Mouse (Mus musculus) heart, embryonic 12.5 days (tissue): ENCODE measurements at regions not wholly inside any gene's neighbourhood (a gene's known extent, or its start where the extent isn't known, plus 50 kb on each side); places are given as distances from the start of the nearest gene placed in this dataset.
"Not testable (repeated sequence)": the region's sequence is repeated elsewhere in the genome, so short reads cannot be mapped to it uniquely, and the experiment has no call there.

ENCODE experiments used
- ATAC-seq: fragments of 200-750 bp; cut with Nextera tagmentation; 2 replicates; pipeline ENCODE4 v1.8.0; 2017; ENCODE audit warnings: moderate TSS enrichment, moderate library complexity; ENCODE audit not compliant: insufficient number of reproducible peaks, low FRiP score
- H3K27ac ChIP-seq: fragments of 300-500 bp; sonication (generic); 2 replicates; pipeline ENCODE4 v1.5.1; 2016; ENCODE audit warnings: mild to moderate bottlenecking, moderate library complexity; ENCODE audit not compliant: poor library complexity, severe bottlenecking
- H3K27me3 ChIP-seq: fragments of 300-500 bp; sonication (generic); replicated peaks from 2 replicates; pipeline ENCODE4 v1.6.1; 2016; ENCODE audit warnings: mild to moderate bottlenecking, moderate library complexity
- H3K36me3 ChIP-seq: fragments of 300-500 bp; sonication (generic); 2 replicates; pipeline ENCODE4 v1.6.1; 2016; ENCODE audit warnings: mild to moderate bottlenecking, moderate library complexity
- H3K4me1 ChIP-seq: fragments of 300-500 bp; sonication (generic); replicated peaks from 2 replicates; pipeline ENCODE4 v1.6.1; 2016; ENCODE audit warnings: mild to moderate bottlenecking
- H3K4me2 ChIP-seq: fragments of 300-500 bp; sonication (generic); 2 replicates; pipeline ENCODE4 v1.6.1; 2016; ENCODE audit warnings: mild to moderate bottlenecking, moderate library complexity
- H3K4me3 ChIP-seq: fragments of 300-500 bp; sonication (generic); 2 replicates; pipeline ENCODE4 v1.5.1; 2016; ENCODE audit warnings: mild to moderate bottlenecking
- H3K9ac ChIP-seq: fragments of 300-500 bp; sonication (generic); 2 replicates; pipeline ENCODE4 v1.6.1; 2016; ENCODE audit warnings: mild to moderate bottlenecking, moderate library complexity
- H3K9me3 ChIP-seq: fragments of 300-500 bp; sonication (generic); replicated peaks from 2 replicates; pipeline ENCODE4 v1.6.1; 2016; ENCODE audit warnings: mild to moderate bottlenecking, moderate library complexity
- WGBS: fragments of 180-500 bp; shearing (Covaris S2); methylation state at CpG from one replicate; pipeline ENCODE4 v1.1.7; 2016; 5-methylcytosine and 5-hydroxymethylcytosine counted together

GRCm38 (mm10) chr1:23034271-23034670 is 67.8 kb downstream of the 4933415F23Rik start:
- no peak overlapping the region for H3K4me3 ChIP-seq
- no peak overlapping the region for H3K9ac ChIP-seq
- H3K4me1 ChIP-seq = 0 out of 2 replicates have a peak, but pooled peaks cover 3% of the 10 kb centered on the region
- no peak for ATAC-seq
- H3K27me3 ChIP-seq = no peaks in the 10 kb centered on the region
- no peaks in the 10 kb centered on the region for H3K36me3 ChIP-seq
- WGBS = 72% methylated on average over 3 of the region's 3 CpGs
- H3K9me3 ChIP-seq = no peaks in the 10 kb centered on the region
- H3K27ac ChIP-seq = no peak overlapping the region
- no peak overlapping the region for H3K4me2 ChIP-seq

GRCm38 (mm10) chr1:23023536-23023935 is 78.5 kb downstream of the 4933415F23Rik start:
- H3K27me3 ChIP-seq = no peaks in the 10 kb centered on the region
- 83% methylated on average over 3 of the region's 3 CpGs for WGBS
- no peak overlapping the region for H3K27ac ChIP-seq
- no peak overlapping the region for H3K4me3 ChIP-seq
- no peak for ATAC-seq
- H3K4me1 ChIP-seq = no peaks in the 10 kb centered on the region
- H3K9ac ChIP-seq = no peak overlapping the region
- 0 out of 2 replicates have a peak, but pooled peaks cover 6% of the 10 kb centered on the region for H3K9me3 ChIP-seq
- H3K4me2 ChIP-seq = no peak overlapping the region
- H3K36me3 ChIP-seq = no peaks in the 10 kb centered on the region

DNA sequence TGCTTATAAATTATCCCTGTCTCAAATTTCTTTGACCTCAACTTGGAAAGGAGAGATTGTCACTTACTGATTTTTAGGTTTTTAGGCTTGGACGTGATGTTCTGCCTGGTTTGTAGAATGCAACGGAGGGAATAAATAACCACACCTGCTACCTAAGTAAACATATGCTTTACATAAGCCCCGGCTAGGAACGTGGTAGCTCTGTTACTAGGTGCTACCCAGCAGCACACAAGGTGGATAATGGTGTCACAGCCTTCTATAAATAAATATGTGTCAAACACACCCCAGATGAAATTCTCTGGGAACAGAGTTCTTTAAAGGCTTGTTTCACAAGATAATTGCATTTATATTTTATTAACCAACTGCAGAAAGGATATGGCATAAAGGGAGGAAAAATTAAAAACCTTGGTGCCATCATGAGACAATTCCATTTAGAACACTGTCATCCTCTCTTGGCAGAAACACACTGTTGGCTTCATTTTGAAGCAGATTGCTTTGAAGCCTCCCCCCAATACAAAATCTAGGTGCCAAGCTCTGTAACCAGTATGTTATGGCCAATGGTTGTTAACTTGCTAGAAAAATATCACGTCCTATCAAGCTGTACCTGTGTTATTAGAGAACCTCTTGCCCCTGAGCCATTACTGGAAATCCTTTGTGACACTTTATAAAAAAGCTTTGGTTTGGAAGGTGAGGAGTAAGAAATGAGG is 94.1 kb downstream of the 4933415F23Rik start:
- no peaks in the 10 kb centered on the region for H3K4me1 ChIP-seq
- H3K4me3 ChIP-seq = no peak overlapping the region
- no peaks in the 10 kb centered on the region for H3K27me3 ChIP-seq
- H3K36me3 ChIP-seq = no peaks in the 10 kb centered on the region
- no peak for ATAC-seq
- WGBS = 71% methylated on average over 5 of the region's 5 CpGs
- no peak overlapping the region for H3K4me2 ChIP-seq
- no peak overlapping the region for H3K9ac ChIP-seq
- no peaks in the 10 kb centered on the region for H3K9me3 ChIP-seq
- H3K27ac ChIP-seq = no peak overlapping the region

GRCm38 (mm10) chr1:23004882-23005281 is 97.2 kb downstream of the 4933415F23Rik start:
- Histone ChIP-seq H3K27ac (no peak overlapping the region), H3K4me1 (no peaks in the 10 kb centered on the region), H3K9ac (no peak overlapping the region), H3K27me3 (no peaks in the 10 kb centered on the region), H3K36me3 (no peaks in the 10 kb centered on the region), H3K9me3 (no peaks in the 10 kb centered on the region), H3K4me3 (no peak overlapping the region), H3K4me2 (no peak overlapping the region)
- no peak for ATAC-seq
- WGBS = 86% methylated on average over 5 of the region's 5 CpGs

DNA sequence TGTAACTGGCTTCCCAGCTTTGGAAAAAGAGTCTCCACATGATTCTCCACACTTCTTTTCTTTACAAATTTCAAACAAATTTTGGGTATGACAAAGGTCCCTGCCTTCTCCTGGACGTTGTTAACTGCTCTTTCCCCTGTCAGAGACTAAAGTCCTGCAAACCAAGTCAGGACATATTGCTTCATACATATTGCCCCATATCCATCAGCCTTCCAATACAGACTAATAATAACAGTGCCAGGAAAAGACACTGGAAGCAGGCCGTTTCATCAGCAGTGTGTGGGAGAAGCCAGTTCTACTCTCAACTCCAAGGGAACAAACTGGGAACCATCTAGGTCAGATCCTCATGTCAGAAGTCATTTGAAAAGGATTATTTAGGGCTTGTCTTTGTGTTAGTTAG is 105.4 kb downstream of the 4933415F23Rik start:
- ATAC-seq = no peak
- H3K4me1 ChIP-seq = no peaks in the 10 kb centered on the region
- H3K27ac ChIP-seq = no peak overlapping the region
- H3K9ac ChIP-seq = no peak overlapping the region
- no peaks in the 10 kb centered on the region for H3K36me3 ChIP-seq
- no peak overlapping the region for H3K4me2 ChIP-seq
- H3K9me3 ChIP-seq = no peaks in the 10 kb centered on the region
- H3K27me3 ChIP-seq = no peaks in the 10 kb centered on the region
- H3K4me3 ChIP-seq = no peak overlapping the region
- 65% methylated on average over 2 of the region's 2 CpGs for whole genome bisulfite sequencing

DNA sequence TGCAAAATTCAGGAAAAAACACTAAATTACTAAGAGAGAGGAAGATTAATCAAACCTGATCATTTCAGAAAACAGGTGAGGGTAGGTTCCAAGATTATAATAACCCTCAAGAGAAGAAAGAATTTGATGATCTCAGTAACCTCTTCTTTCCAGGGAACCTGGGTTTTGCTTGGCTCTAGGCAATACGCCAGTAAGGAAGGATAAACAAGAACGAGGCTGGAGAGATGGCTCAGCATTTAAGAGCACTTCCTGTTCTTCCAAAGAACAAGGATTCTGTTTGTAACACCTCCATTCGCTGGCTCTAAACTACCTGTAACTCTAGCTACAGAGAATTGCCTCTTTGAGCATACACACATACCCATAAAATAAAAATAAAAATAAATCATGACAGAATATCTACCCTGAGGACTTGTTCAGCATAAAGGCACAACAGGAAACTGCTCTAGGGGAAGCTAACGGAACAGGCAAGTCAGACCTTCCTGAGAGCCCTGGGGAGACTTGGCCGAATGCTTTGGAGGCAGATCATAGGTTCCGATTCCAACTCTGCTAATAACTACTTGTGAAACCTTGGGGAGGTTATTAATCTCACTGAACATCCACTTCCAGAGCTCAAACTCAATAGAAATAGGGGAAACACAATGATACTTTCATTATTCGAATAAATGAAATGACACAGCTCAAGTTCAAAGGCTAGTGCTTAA is 112.4 kb downstream of the 4933415F23Rik start:
- no peaks in the 10 kb centered on the region for H3K4me1 ChIP-seq
- no peak overlapping the region for H3K4me2 ChIP-seq
- no peaks in the 10 kb centered on the region for H3K9me3 ChIP-seq
- H3K4me3 ChIP-seq = no peak overlapping the region
- no peak overlapping the region for H3K27ac ChIP-seq
- ATAC-seq = no peak
- no peaks in the 10 kb centered on the region for H3K27me3 ChIP-seq
- H3K36me3 ChIP-seq = no peaks in the 10 kb centered on the region
- no peak overlapping the region for H3K9ac ChIP-seq
- 67% methylated on average over 7 of the region's 7 CpGs for WGBS

DNA sequence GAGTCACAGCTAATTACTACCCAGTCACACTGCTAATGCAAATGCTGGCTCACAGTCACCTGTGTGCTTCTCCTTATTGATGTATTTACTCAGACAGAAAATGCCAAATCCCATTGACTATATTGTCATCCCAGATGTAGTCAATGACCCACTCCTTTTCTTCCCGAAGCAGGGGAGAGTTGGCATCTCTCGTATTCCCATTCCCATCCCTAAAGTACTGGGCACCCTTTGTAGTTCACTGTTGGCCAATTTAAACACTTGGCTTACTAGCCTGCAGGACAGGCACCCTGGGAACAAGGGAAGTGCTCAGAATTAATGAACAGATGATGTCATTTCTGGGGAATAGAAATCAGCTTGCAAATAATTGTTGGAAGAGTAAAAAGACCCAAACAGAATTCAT is 114.5 kb downstream of the 4933415F23Rik start:
- no peaks in the 10 kb centered on the region for H3K27me3 ChIP-seq
- no peak overlapping the region for H3K4me3 ChIP-seq
- H3K4me2 ChIP-seq = no peak overlapping the region
- no peak overlapping the region for H3K9ac ChIP-seq
- no peak for ATAC-seq
- H3K9me3 ChIP-seq = no peaks in the 10 kb centered on the region
- 79% methylated on average over 2 of the region's 2 CpGs for WGBS
- no peaks in the 10 kb centered on the region for H3K4me1 ChIP-seq
- H3K36me3 ChIP-seq = no peaks in the 10 kb centered on the region
- no peak overlapping the region for H3K27ac ChIP-seq

GRCm38 (mm10) chr1:22984276-22984675 is 117.8 kb downstream of the 4933415F23Rik start:
- H3K27ac ChIP-seq, H3K9me3 ChIP-seq, H3K4me2 ChIP-seq, H3K4me3 ChIP-seq, ATAC-seq, H3K27me3 ChIP-seq, H3K4me1 ChIP-seq, H3K36me3 ChIP-seq, H3K9ac ChIP-seq: not testable (repeated sequence)

DNA sequence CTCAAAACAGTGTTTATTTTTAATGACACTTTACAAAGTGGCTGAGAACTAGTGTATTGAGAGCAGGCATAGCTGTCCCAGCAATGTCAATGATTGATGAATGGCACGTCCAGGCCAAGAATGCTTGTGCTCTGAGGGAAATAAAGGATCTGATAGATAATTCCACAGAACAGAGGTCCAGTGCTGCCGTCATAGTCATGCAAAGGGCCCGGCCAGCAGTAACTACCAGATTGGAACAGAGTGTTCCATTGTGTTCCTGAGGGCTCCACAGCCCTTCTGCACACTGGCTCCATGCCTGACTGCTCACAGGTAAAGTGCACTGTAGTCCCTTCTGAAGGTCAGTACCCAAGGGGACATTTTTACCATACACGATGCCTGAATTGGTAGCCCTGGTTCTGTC is 127.1 kb downstream of the 4933415F23Rik start:
- H3K36me3 ChIP-seq = no peaks in the 10 kb centered on the region
- no peak for ATAC-seq
- 48% methylated on average over 4 of the region's 4 CpGs for WGBS
- H3K27me3 ChIP-seq = no peaks in the 10 kb centered on the region
- no peaks in the 10 kb centered on the region for H3K9me3 ChIP-seq
- no peak overlapping the region for H3K4me2 ChIP-seq
- H3K4me1 ChIP-seq = peaks cover 3% of the 10 kb centered on the region; the same call in 1 of the 2 replicates
- no peak overlapping the region for H3K27ac ChIP-seq
- H3K4me3 ChIP-seq = no peak overlapping the region
- no peak overlapping the region for H3K9ac ChIP-seq

DNA sequence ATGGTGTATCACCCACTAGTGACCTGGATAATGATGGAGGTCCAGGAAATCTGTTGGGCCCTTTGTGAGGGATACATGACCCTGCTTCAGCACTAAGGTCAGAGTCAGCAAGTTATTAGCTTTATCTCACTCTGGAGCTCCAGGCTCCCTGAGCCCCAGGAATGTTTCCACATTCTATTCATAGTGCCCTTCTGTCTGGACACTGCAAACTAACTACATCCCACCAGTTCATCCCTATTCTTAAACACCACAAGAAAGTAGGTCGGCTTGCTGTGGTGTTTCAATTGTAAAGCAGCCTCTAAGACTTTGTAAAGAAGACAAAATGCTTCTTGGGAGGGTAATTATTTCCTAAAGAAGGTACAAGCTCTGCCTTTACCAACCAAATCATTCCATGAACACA is 138.2 kb upstream of the Rims1 start:
- ATAC-seq = no peak
- no peak overlapping the region for H3K4me2 ChIP-seq
- no peak overlapping the region for H3K27ac ChIP-seq
- no peaks in the 10 kb centered on the region for H3K9me3 ChIP-seq
- H3K9ac ChIP-seq = no peak overlapping the region
- no peaks in the 10 kb centered on the region for H3K27me3 ChIP-seq
- no peaks in the 10 kb centered on the region for H3K36me3 ChIP-seq
- WGBS = 23% methylated on average over 1 of the region's 1 CpGs
- no peak overlapping the region for H3K4me3 ChIP-seq
- peaks cover 5% of the 10 kb centered on the region for H3K4me1 ChIP-seq

DNA sequence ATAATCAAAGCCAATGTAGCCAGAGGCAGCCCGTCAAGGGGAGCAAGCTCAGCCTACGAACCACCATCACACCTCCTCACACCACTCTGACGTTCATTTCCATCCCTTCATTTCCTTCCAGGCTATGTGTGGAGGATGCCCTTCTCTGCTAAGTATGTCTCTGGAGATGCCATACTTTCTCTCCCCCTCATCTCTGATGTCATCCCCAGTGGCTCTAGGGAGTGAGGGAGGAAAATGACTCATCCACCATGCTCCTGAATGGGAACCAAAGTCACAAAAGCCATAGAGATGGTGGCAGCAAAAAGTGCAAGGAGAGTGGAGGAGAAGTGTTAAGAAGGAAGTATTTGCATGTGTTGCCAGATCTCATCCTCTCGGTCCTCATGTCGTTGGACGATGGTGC is 134.0 kb upstream of the Rims1 start:
- H3K36me3 ChIP-seq = no peaks in the 10 kb centered on the region
- no peak overlapping the region for H3K4me3 ChIP-seq
- no peak for ATAC-seq
- no peak overlapping the region for H3K9ac ChIP-seq
- peaks cover 5% of the 10 kb centered on the region for H3K4me1 ChIP-seq
- no peaks in the 10 kb centered on the region for H3K9me3 ChIP-seq
- 81% methylated on average over 6 of the region's 6 CpGs for WGBS
- H3K4me2 ChIP-seq = no peak overlapping the region
- no peaks in the 10 kb centered on the region for H3K27me3 ChIP-seq
- no peak overlapping the region for H3K27ac ChIP-seq
